9 mouse cellular contexts compared by ENCODE assay signal in genomic region chr5:135935176-135935523, GRCm38 (mm10). TPM values are rescaled to one million over a fixed set of nuclear protein-coding genes. Genes with fewer than 3 reads are reported as not detected.
DNase-seq lines count a peak whose midpoint lies in the region; ATAC-seq and TF ChIP-seq lines count a peak whose summit lies in the region.
"Had no signal": no experiment of that assay in that cellular context is flagged by ENCODE, and none has a peak within 500 bp of the region (broad histone marks: within the 10 kb centered on the region; RNA-seq: fewer than 3 reads in every experiment).

No protein-coding gene starts in this region.

- H3K9ac ChIP-seq in kidney, embryonic 14.5 days (ENCODE audit: low read depth, low read length): no peak overlapping the region
- no peak overlapping the region for H3K9ac ChIP-seq in intestine, embryonic 15.5 days
- peak overlapping the region; percentile 97; the same call in 1 of the 2 replicates for H3K9ac ChIP-seq in midbrain, postnatal 0 days (replicated peaks; ENCODE audit: low read length, poor library complexity, severe bottlenecking)

- no peaks in the 10 kb centered on the region for H3K27me3 ChIP-seq in kidney, embryonic 14.5 days (ENCODE audit: control insufficient read depth, insufficient read depth, low read length)
- no peaks in the 10 kb centered on the region for H3K27me3 ChIP-seq in intestine, embryonic 15.5 days (replicated peaks)
- no peaks in the 10 kb centered on the region for H3K27me3 ChIP-seq in midbrain, postnatal 0 days (ENCODE audit: insufficient read depth, low read length)

- peaks cover 11% of the 10 kb centered on the region; the same call in 1 of the 2 replicates for H3K4me1 ChIP-seq in kidney, embryonic 14.5 days (ENCODE audit: control insufficient read depth, insufficient read depth, low read length)
- H3K4me1 ChIP-seq in brown adipose tissue, adult 24 weeks (ENCODE audit: control insufficient read depth, insufficient read depth, insufficient read length, low read length): no peaks in the 10 kb centered on the region; the same call in 1 of the 2 replicates
- H3K4me1 ChIP-seq in intestine, embryonic 15.5 days (replicated peaks): peaks cover 10% of the 10 kb centered on the region; the same call in 1 of the 2 replicates
- H3K4me1 ChIP-seq in midbrain, postnatal 0 days (ENCODE audit: insufficient read depth, low read length): no peaks in the 10 kb centered on the region; the same call in 1 of the 2 replicates

- WGBS in kidney, embryonic 14.5 days: 50% methylated on average over 7 of the region's 7 CpGs
- WGBS in intestine, embryonic 15.5 days: 49% methylated on average over 7 of the region's 7 CpGs
- WGBS in midbrain, postnatal 0 days: 50% methylated on average over 7 of the region's 7 CpGs

- ATAC-seq in kidney, embryonic 14.5 days (ENCODE audit: low FRiP score, low TSS enrichment): peak; percentile 34
- peak; percentile 29 for ATAC-seq in intestine, embryonic 15.5 days
- peak; percentile 11; the same call in 1 of the 2 replicates for ATAC-seq in midbrain, postnatal 0 days (ENCODE audit: low FRiP score)

- peak overlapping the region; percentile 17; the same call in 1 of the 2 replicates for H3K4me2 ChIP-seq in kidney, embryonic 14.5 days (replicated peaks; ENCODE audit: low read depth, low read length)
- H3K4me2 ChIP-seq in intestine, embryonic 15.5 days (replicated peaks): peak overlapping the region; percentile 55
- H3K4me2 ChIP-seq in midbrain, postnatal 0 days (ENCODE audit: low read depth, low read length, poor library complexity, severe bottlenecking): peak overlapping the region; percentile 54

- peaks cover 23% of the 10 kb centered on the region for H3K36me3 ChIP-seq in kidney, embryonic 14.5 days (ENCODE audit: control insufficient read depth, insufficient read depth, low read length)
- peaks cover 11% of the 10 kb centered on the region; the same call in 1 of the 2 replicates for H3K36me3 ChIP-seq in intestine, embryonic 15.5 days
- H3K36me3 ChIP-seq in midbrain, postnatal 0 days (ENCODE audit: insufficient read depth, low read length): 0 out of 2 replicates have a peak, but pooled peaks cover 7% of the 10 kb centered on the region

- no peak for TF ChIP-seq CTCF in midbrain, postnatal 0 days (IDR thresholded peaks at IDR 0.05)

- H3K9me3 ChIP-seq in kidney, embryonic 14.5 days (ENCODE audit: control insufficient read depth, low read length): no peaks in the 10 kb centered on the region
- no peaks in the 10 kb centered on the region for H3K9me3 ChIP-seq in intestine, embryonic 15.5 days
- no peaks in the 10 kb centered on the region for H3K9me3 ChIP-seq in midbrain, postnatal 0 days (ENCODE audit: low read length)

- peak overlapping the region; percentile 87 for H3K4me3 ChIP-seq in kidney, embryonic 14.5 days (ENCODE audit: low read length)
- H3K4me3 ChIP-seq in brown adipose tissue, adult 24 weeks (ENCODE audit: insufficient read depth, low read depth, low read length): peak overlapping the region; percentile 40
- peak overlapping the region; percentile 95; the same call in 1 of the 2 replicates for H3K4me3 ChIP-seq in intestine, embryonic 15.5 days (replicated peaks)
- peak overlapping the region; percentile 65 for H3K4me3 ChIP-seq in midbrain, postnatal 0 days (ENCODE audit: low read depth, low read length)

- DNase-seq in kidney, adult 18-20 months: no peak
- no peak for DNase-seq in midbrain, postnatal 0 days (ENCODE audit: low spot score)
- DNase-seq in layer of hippocampus, adult 9-11 months: no peak
- no peak for DNase-seq in thymus, postnatal 36 days
- DNase-seq in c-Kit-positive CD71-positive TER-119-positive erythroid progenitor cells, embryonic 14.5 days (ENCODE audit: low spot score): no peak

- H3K27ac ChIP-seq in kidney, embryonic 14.5 days (ENCODE audit: low read depth, low read length): peak overlapping the region; percentile 98; the same call in 1 of the 2 replicates
- H3K27ac ChIP-seq in brown adipose tissue, adult 24 weeks (replicated peaks; ENCODE audit: low read depth, low read length): peak overlapping the region; percentile 87
- H3K27ac ChIP-seq in intestine, embryonic 15.5 days: peak overlapping the region; percentile 37; the same call in 1 of the 2 replicates
- peak overlapping the region; percentile 99 for H3K27ac ChIP-seq in midbrain, postnatal 0 days (ENCODE audit: low read depth, low read length)

RNA-seq across cellular contexts. Expression of gene Ywhag, which starts 0.7 kb away (rescaled TPM):
- 90.2 and 105 TPM in 2 replicates for polyA plus RNA-seq in kidney, embryonic 14.5 days (2014; fragmentation: Nextera tagmentation; extraction: Ambion mirVana)
- polyA plus RNA-seq in brown adipose tissue, adult 24 weeks (2012; ENCODE audit: insufficient read depth, insufficient read length, missing spikeins): 499 and 545 TPM in 2 replicates
- polyA plus RNA-seq in intestine, embryonic 15.5 days (2015; fragmentation: Nextera tagmentation; extraction: Ambion mirVana): 151 and 154 TPM in 2 replicates
- 357 and 411 TPM in 2 replicates for total RNA-seq in midbrain, postnatal 0 days (2014; rRNA removed)
- polyA plus RNA-seq in midbrain, postnatal 0 days (2015; fragmentation: Nextera tagmentation; extraction: Ambion mirVana): 906 and 919 TPM in 2 replicates

RNA-seq across cellular contexts. Expression of gene Ssc4d, which starts 39.2 kb away (rescaled TPM):
- 10.2 and 10.3 TPM in 2 replicates for polyA plus RNA-seq in kidney, embryonic 14.5 days (2014; fragmentation: Nextera tagmentation; extraction: Ambion mirVana)
- polyA plus RNA-seq in brown adipose tissue, adult 24 weeks (2012; ENCODE audit: insufficient read depth, insufficient read length, missing spikeins): 2.9 and 6.7 TPM in 2 replicates
- polyA plus RNA-seq in intestine, embryonic 15.5 days (2015; fragmentation: Nextera tagmentation; extraction: Ambion mirVana): 2.5 and 2.9 TPM in 2 replicates
- 8.0 and 8.9 TPM in 2 replicates for total RNA-seq in midbrain, postnatal 0 days (2014; rRNA removed)
- 3.6 TPM in 2 replicates for polyA plus RNA-seq in midbrain, postnatal 0 days (2015; fragmentation: Nextera tagmentation; extraction: Ambion mirVana)

RNA-seq across cellular contexts. Expression of gene Zp3, which starts 44.7 kb away (rescaled TPM):
- polyA plus RNA-seq in kidney, embryonic 14.5 days (2014; fragmentation: Nextera tagmentation; extraction: Ambion mirVana): 0.29 TPM in 1 of 2 replicates, not detected in the other
- not detected in 2 replicates for polyA plus RNA-seq in brown adipose tissue, adult 24 weeks (2012; ENCODE audit: insufficient read depth, insufficient read length, missing spikeins)
- 0.80 and 1.5 TPM in 2 replicates for polyA plus RNA-seq in intestine, embryonic 15.5 days (2015; fragmentation: Nextera tagmentation; extraction: Ambion mirVana)
- total RNA-seq in midbrain, postnatal 0 days (2014; rRNA removed): 0.99 TPM in 1 of 2 replicates, not detected in the other
- 0.21 and 0.27 TPM in 2 replicates for polyA plus RNA-seq in midbrain, postnatal 0 days (2015; fragmentation: Nextera tagmentation; extraction: Ambion mirVana)
- polyA plus RNA-seq: large intestine, adult 2 months had no signal

RNA-seq across cellular contexts. Expression of gene Hspb1, which starts 47.4 kb away (rescaled TPM):
- polyA plus RNA-seq in kidney, embryonic 14.5 days (2014; fragmentation: Nextera tagmentation; extraction: Ambion mirVana): 32.4 and 36.9 TPM in 2 replicates
- 233 and 423 TPM in 2 replicates for polyA plus RNA-seq in brown adipose tissue, adult 24 weeks (2012; ENCODE audit: insufficient read depth, insufficient read length, missing spikeins)
- 113 and 116 TPM in 2 replicates for polyA plus RNA-seq in intestine, embryonic 15.5 days (2015; fragmentation: Nextera tagmentation; extraction: Ambion mirVana)
- total RNA-seq in midbrain, postnatal 0 days (2014; rRNA removed): 26.2 and 28.8 TPM in 2 replicates
- 19.2 and 19.3 TPM in 2 replicates for polyA plus RNA-seq in midbrain, postnatal 0 days (2015; fragmentation: Nextera tagmentation; extraction: Ambion mirVana)

RNA-seq across cellular contexts. Expression of gene Dtx2, which starts 59.5 kb away (rescaled TPM):
- 24.0 and 26.6 TPM in 2 replicates for polyA plus RNA-seq in kidney, embryonic 14.5 days (2014; fragmentation: Nextera tagmentation; extraction: Ambion mirVana)
- 16.2 and 18.3 TPM in 2 replicates for polyA plus RNA-seq in brown adipose tissue, adult 24 weeks (2012; ENCODE audit: insufficient read depth, insufficient read length, missing spikeins)
- polyA plus RNA-seq in intestine, embryonic 15.5 days (2015; fragmentation: Nextera tagmentation; extraction: Ambion mirVana): 20.8 and 21.4 TPM in 2 replicates
- total RNA-seq in midbrain, postnatal 0 days (2014; rRNA removed): 22.3 and 25.4 TPM in 2 replicates
- polyA plus RNA-seq in midbrain, postnatal 0 days (2015; fragmentation: Nextera tagmentation; extraction: Ambion mirVana): 20.1 and 20.5 TPM in 2 replicates

Comparison
In these comparisons a context has a peak if more than half of its experiments do, and no peak if none do; other contexts are left out.
1. H3K27ac ChIP-seq: peak in every context shown above with its lines; median percentile 99 in midbrain, postnatal 0 days; 98 in kidney, embryonic 14.5 days; 87 in brown adipose tissue, adult 24 weeks; 37 in intestine, embryonic 15.5 days.
2. H3K4me3 ChIP-seq: peak in every context shown above with its lines; median percentile 95 in intestine, embryonic 15.5 days; 87 in kidney, embryonic 14.5 days; 65 in midbrain, postnatal 0 days; 40 in brown adipose tissue, adult 24 weeks.